Mouse (Mus musculus): ENCODE results near the gene Ggt7. TPM values are rescaled to one million over a fixed set of nuclear protein-coding genes. Genes with fewer than 3 reads are reported as not detected.

The Ggt7 gene
- polyA plus RNA-seq, 1 experiment from 2014 or later = 62.3 TPM

- no peaks in the 10 kb centered on the region for H3K27me3 ChIP-seq
- H3K27ac ChIP-seq = no peak overlapping the region
- no peak for ATAC-seq
- H3K36me3 ChIP-seq = no peaks in the 10 kb centered on the region; the same call in 1 of the 2 replicates
- H3K4me1 ChIP-seq (replicated peaks) = 0 out of 2 replicates have a peak, but pooled peaks cover 2% of the 10 kb centered on the region
- H3K4me2 ChIP-seq (replicated peaks) = no peak overlapping the region
- no peak overlapping the region for H3K9ac ChIP-seq (replicated peaks)
- WGBS = 87% methylated on average over 4 of the region's 4 CpGs
- H3K4me3 ChIP-seq (replicated peaks) = no peak overlapping the region
- H3K9me3 ChIP-seq = no peaks in the 10 kb centered on the region
Measured at GRCm38 (mm10) chr2:155442916-155443315, 75.1 kb downstream of the Ggt7 start.

Other genes with a start within 250 kb of the Ggt7 start
- 314 and 332 TPM in 2 replicates for gene Map1lc3a, start 241.9 kb downstream of the Ggt7 start, polyA plus RNA-seq (2015; fragmentation: Nextera tagmentation; extraction: Ambion mirVana)
- 51.8 and 54.5 TPM in 2 replicates for gene Pigu, start 160.8 kb downstream of the Ggt7 start, polyA plus RNA-seq (2015; fragmentation: Nextera tagmentation; extraction: Ambion mirVana)
- gene Trp53inp2, start 137.2 kb downstream of the Ggt7 start, polyA plus RNA-seq (2015; fragmentation: Nextera tagmentation; extraction: Ambion mirVana) = 118 and 131 TPM in 2 replicates
- 30.0 and 34.5 TPM in 2 replicates for gene Ncoa6, start 44.3 kb downstream of the Ggt7 start, polyA plus RNA-seq (2015; fragmentation: Nextera tagmentation; extraction: Ambion mirVana)
- gene Acss2, start 289 bp downstream of the Ggt7 start, polyA plus RNA-seq (2015; fragmentation: Nextera tagmentation; extraction: Ambion mirVana) = 27.5 and 28.0 TPM in 2 replicates
- gene Gss, start 74.6 kb upstream of the Ggt7 start, polyA plus RNA-seq (2015; fragmentation: Nextera tagmentation; extraction: Ambion mirVana) = 15.8 and 16.0 TPM in 2 replicates
- gene Myh7b, start 93.0 kb upstream of the Ggt7 start, polyA plus RNA-seq (2015; fragmentation: Nextera tagmentation; extraction: Ambion mirVana) = 0.97 and 1.1 TPM in 2 replicates
- gene Trpc4ap, start 174.1 kb upstream of the Ggt7 start, polyA plus RNA-seq (2015; fragmentation: Nextera tagmentation; extraction: Ambion mirVana) = 157 and 169 TPM in 2 replicates
- gene Edem2, start 211.2 kb upstream of the Ggt7 start, polyA plus RNA-seq (2015; fragmentation: Nextera tagmentation; extraction: Ambion mirVana) = 44.5 and 46.1 TPM in 2 replicates
- gene Gm17581, start 217.6 kb upstream of the Ggt7 start, polyA plus RNA-seq (2015; fragmentation: Nextera tagmentation; extraction: Ambion mirVana) = not detected in 2 replicates
- 2.4 and 2.5 TPM in 2 replicates for gene Procr, start 232.9 kb upstream of the Ggt7 start, polyA plus RNA-seq (2015; fragmentation: Nextera tagmentation; extraction: Ambion mirVana)